Mouse (Mus musculus): ENCODE data around the gene Arih2. TPM values are rescaled to one million over a fixed set of nuclear protein-coding genes. Genes with fewer than 3 reads are reported as not detected.
"Not testable (repeated sequence)": the region's sequence is repeated elsewhere in the genome, so short reads cannot be mapped to it uniquely, and the experiment has no call there.

Arih2 gene
- polyA plus RNA-seq, 1 experiment from 2014 or later: 37.7 TPM

DNA sequence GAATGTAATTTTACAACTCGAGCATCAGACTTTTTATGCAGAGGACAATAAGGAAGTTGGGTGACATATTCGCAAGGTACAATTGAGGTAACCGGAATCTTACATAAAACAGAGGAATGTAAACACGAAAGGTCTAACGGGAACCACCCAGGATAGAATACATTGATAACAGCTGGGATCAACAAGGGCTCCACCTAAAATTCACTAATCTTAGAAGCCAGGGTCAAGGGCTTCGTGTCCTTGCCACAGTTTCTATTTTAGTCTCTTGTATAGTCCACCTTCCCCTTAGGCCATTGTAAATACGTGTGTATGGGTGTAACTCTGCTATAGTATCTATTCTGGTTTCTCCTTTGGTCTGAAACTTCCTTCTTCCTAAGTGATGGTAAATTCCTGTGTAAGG lies 6.7 kb upstream of the Arih2 start:
- not testable (repeated sequence) for ATAC-seq (ENCODE audit: low FRiP score); H3K36me3 ChIP-seq (replicated peaks; ENCODE audit: control insufficient read depth, insufficient read depth); H3K27ac ChIP-seq; H3K4me3 ChIP-seq (replicated peaks; ENCODE audit: low read length); H3K9ac ChIP-seq; DNase-seq (ENCODE audit: low spot score); H3K27me3 ChIP-seq (ENCODE audit: control insufficient read depth, insufficient read depth, low read length); H3K4me2 ChIP-seq (replicated peaks); H3K4me1 ChIP-seq (replicated peaks; ENCODE audit: control insufficient read depth, insufficient read depth, low read length); H3K9me3 ChIP-seq (ENCODE audit: control insufficient read depth, low read length)
- WGBS: 88% methylated on average over 7 of the region's 7 CpGs

GRCm38 (mm10) chr9:108654566-108655464 lies 5.6 kb upstream of the Arih2 start:
- Histone ChIP-seq H3K4me2 (replicated peaks) (no peak overlapping the region), H3K27me3 (ENCODE audit: control insufficient read depth, insufficient read depth, low read length) (no peaks in the 10 kb centered on the region), H3K9ac (no peak overlapping the region), H3K4me3 (replicated peaks; ENCODE audit: low read length) (no peak overlapping the region), H3K27ac (no peak overlapping the region), H3K9me3 (ENCODE audit: control insufficient read depth, low read length) (no peaks in the 10 kb centered on the region), H3K4me1 (replicated peaks; ENCODE audit: control insufficient read depth, insufficient read depth, low read length) (peaks cover 5% of the 10 kb centered on the region; the same call in 1 of the 2 replicates), H3K36me3 (replicated peaks; ENCODE audit: control insufficient read depth, insufficient read depth) (no peaks in the 10 kb centered on the region)
- DNase-seq (ENCODE audit: low spot score): no peak
- 82% methylated on average over 10 of the region's 10 CpGs for WGBS
- no peak for ATAC-seq (ENCODE audit: low FRiP score)

DNA sequence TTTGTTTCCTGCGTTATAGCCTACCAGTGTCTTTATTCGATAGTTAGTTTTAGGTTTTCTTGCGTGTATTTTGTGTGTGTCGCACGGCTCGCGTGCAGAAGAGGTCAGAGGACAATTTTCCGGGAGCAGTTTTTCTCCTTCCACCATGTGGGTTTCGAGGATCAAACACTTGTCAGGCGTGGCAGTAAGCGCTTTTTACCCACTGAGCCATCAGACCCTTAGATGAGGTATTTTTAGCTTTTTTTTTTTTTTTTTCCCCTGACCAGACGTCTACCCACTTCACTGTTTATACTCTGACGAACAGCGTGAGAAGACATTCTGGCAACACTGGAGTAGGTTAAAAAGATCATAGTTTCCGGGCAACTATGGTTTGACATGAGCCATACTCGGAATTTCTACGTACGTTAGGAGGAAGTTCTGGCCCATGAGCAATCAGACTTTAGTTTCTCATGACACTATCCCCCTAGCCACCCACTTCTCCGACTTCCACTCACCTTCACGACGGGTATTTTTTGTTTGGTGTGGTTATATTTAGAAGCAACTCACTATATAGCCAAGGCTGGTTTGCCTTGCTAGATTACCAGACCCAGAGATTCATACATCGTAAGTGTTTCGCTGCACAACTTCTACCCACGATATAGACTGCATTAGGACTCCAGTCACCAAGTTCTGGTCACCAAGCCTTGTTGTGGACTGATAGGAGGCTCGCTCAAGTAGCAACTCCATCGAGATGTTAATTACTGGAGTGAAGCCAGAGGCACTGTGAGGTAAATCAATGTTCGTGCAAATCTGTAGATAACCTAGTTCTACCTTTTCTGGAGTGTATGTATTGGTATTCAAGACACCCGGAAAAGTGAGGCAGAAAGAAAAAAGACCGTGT lies 615 bp upstream of the Arih2 start:
- Histone ChIP-seq H3K4me1 (replicated peaks; ENCODE audit: control insufficient read depth, insufficient read depth, low read length) (peaks cover 22% of the 10 kb centered on the region), H3K9me3 (ENCODE audit: control insufficient read depth, low read length) (no peaks in the 10 kb centered on the region), H3K9ac (peak overlapping the region; percentile 75), H3K27ac (peak overlapping the region; percentile 87), H3K27me3 (ENCODE audit: control insufficient read depth, insufficient read depth, low read length) (no peaks in the 10 kb centered on the region), H3K4me3 (replicated peaks; ENCODE audit: low read length) (peak overlapping the region; percentile 60), H3K4me2 (replicated peaks) (peak overlapping the region; percentile 82), H3K36me3 (replicated peaks; ENCODE audit: control insufficient read depth, insufficient read depth) (0 out of 2 replicates have a peak, but pooled peaks cover 6% of the 10 kb centered on the region)
- DNase-seq (ENCODE audit: low spot score) (no peak), ATAC-seq (ENCODE audit: low FRiP score) (peak; percentile 45; the same call in 1 of the 2 replicates)
- 34% methylated on average over 29 of the region's 29 CpGs for WGBS

DNA sequence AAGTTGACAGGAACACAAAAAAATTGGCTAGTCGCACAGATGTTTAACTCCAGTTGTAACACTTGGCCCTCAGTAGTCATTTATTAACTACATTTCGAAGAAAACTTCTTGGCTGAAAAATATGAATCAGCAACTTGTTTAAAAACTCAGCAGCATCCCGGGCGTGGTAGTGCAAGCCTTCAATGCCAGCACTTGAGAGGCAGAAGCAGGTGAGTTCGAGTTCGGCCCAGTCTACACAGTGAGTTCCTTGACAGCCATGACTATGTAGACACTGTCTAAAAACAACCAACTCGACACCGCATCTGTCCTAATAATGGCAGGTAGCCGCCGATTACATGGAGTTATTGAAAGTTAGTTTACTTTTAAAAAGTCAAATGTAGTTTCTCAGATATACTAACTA lies 1.0 kb downstream of the Arih2 start:
- no peaks in the 10 kb centered on the region for H3K27me3 ChIP-seq (ENCODE audit: control insufficient read depth, insufficient read depth, low read length)
- ATAC-seq (ENCODE audit: low FRiP score): no peak
- peak overlapping the region; percentile 60 for H3K4me3 ChIP-seq (replicated peaks; ENCODE audit: low read length)
- peaks cover 22% of the 10 kb centered on the region for H3K4me1 ChIP-seq (replicated peaks; ENCODE audit: control insufficient read depth, insufficient read depth, low read length)
- 46% methylated on average over 10 of the region's 10 CpGs for WGBS
- no peaks in the 10 kb centered on the region for H3K9me3 ChIP-seq (ENCODE audit: control insufficient read depth, low read length)
- H3K27ac ChIP-seq: no peak overlapping the region
- H3K4me2 ChIP-seq (replicated peaks): peak overlapping the region; percentile 82
- H3K36me3 ChIP-seq (replicated peaks; ENCODE audit: control insufficient read depth, insufficient read depth): peaks cover 15% of the 10 kb centered on the region
- H3K9ac ChIP-seq: peak overlapping the region; percentile 75
- no peak for DNase-seq (ENCODE audit: low spot score)

DNA sequence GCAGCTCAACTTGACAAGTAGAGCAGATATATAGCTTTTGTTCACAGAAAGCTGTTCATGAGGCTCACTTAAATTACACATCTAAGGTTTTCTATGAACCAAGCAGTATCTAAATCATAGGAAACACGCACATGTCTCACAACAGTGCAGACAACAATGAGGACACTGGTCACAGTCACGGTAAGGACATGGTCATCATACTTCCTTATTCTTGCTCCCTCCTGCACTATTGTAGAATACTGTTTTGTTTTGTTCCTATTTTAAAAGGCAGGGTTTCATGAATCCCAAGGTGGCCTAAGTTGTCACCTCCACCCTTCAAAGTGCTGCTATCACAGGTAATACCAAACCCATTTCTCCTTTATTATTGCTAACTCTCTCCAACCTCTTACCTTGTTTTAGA lies 9.4 kb downstream of the Arih2 start:
- Histone ChIP-seq H3K27me3 (ENCODE audit: control insufficient read depth, insufficient read depth, low read length) (no peaks in the 10 kb centered on the region), H3K4me2 (replicated peaks) (no peak overlapping the region), H3K9ac (no peak overlapping the region), H3K4me3 (replicated peaks; ENCODE audit: low read length) (no peak overlapping the region), H3K9me3 (ENCODE audit: control insufficient read depth, low read length) (no peaks in the 10 kb centered on the region), H3K4me1 (replicated peaks; ENCODE audit: control insufficient read depth, insufficient read depth, low read length) (no peaks in the 10 kb centered on the region), H3K27ac (no peak overlapping the region), H3K36me3 (replicated peaks; ENCODE audit: control insufficient read depth, insufficient read depth) (peaks cover 36% of the 10 kb centered on the region)
- DNase-seq (ENCODE audit: low spot score) (no peak), ATAC-seq (ENCODE audit: low FRiP score) (no peak)
- 91% methylated on average over 2 of the region's 2 CpGs for WGBS

GRCm38 (mm10) chr9:108635415-108635814 lies 13.8 kb downstream of the Arih2 start:
- Histone ChIP-seq H3K4me2 (replicated peaks) (no peak overlapping the region), H3K36me3 (replicated peaks; ENCODE audit: control insufficient read depth, insufficient read depth) (peaks cover 15% of the 10 kb centered on the region), H3K9ac (no peak overlapping the region), H3K4me1 (replicated peaks; ENCODE audit: control insufficient read depth, insufficient read depth, low read length) (no peaks in the 10 kb centered on the region), H3K27ac (no peak overlapping the region), H3K9me3 (ENCODE audit: control insufficient read depth, low read length) (no peaks in the 10 kb centered on the region), H3K4me3 (replicated peaks; ENCODE audit: low read length) (no peak overlapping the region), H3K27me3 (ENCODE audit: control insufficient read depth, insufficient read depth, low read length) (no peaks in the 10 kb centered on the region)
- DNase-seq (ENCODE audit: low spot score) (no peak), ATAC-seq (ENCODE audit: low FRiP score) (no peak)
- 84% methylated on average over 2 of the region's 2 CpGs for WGBS

DNA sequence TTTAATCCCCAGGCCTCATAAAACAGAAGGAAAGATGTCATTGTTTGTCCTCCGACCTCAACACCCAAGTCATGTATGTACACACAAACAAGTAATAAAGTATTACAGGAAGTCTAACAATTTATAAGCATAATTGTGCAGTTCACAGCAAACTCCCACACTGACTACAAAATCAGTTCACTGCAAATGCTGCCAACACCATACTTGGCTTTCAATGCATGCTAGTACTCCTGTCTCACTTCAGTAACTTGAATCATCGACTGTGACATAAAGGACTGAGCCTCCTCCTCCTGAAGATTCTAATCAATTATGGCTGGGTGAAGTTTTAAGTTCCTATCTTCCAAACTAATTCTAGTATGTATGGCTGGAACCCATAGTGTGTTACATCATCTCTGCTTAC lies 15.3 kb downstream of the Arih2 start:
- no peak overlapping the region for H3K4me2 ChIP-seq (replicated peaks)
- 80% methylated on average over 2 of the region's 2 CpGs for WGBS
- H3K36me3 ChIP-seq (replicated peaks; ENCODE audit: control insufficient read depth, insufficient read depth): peaks cover 13% of the 10 kb centered on the region
- H3K27ac ChIP-seq: no peak overlapping the region
- no peak for DNase-seq (ENCODE audit: low spot score)
- ATAC-seq (ENCODE audit: low FRiP score): no peak
- no peaks in the 10 kb centered on the region for H3K27me3 ChIP-seq (ENCODE audit: control insufficient read depth, insufficient read depth, low read length)
- no peaks in the 10 kb centered on the region for H3K4me1 ChIP-seq (replicated peaks; ENCODE audit: control insufficient read depth, insufficient read depth, low read length)
- no peaks in the 10 kb centered on the region for H3K9me3 ChIP-seq (ENCODE audit: control insufficient read depth, low read length)
- no peak overlapping the region for H3K9ac ChIP-seq
- no peak overlapping the region for H3K4me3 ChIP-seq (replicated peaks; ENCODE audit: low read length)

DNA sequence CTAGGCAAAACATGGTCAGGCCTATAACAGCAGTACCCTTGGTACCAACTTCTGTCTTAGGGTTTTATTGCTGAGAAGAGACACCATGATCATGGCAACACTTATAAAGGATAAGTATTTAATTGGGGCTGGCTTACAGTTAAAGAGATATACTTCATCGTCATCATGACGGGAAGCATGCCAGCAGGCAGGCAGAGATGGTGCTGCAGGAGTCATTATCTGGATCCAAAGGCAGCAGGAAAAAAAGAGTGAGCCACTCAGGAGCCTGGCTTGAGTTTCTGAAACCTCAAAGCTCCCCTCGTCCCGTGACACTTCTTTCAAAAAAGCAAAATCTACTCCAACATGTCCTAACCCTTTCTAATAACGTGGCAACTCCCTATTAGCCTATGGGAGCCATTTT lies 16.8 kb downstream of the Arih2 start:
- H3K4me3 ChIP-seq (replicated peaks; ENCODE audit: low read length): no peak overlapping the region
- no peaks in the 10 kb centered on the region for H3K9me3 ChIP-seq (ENCODE audit: control insufficient read depth, low read length)
- H3K27ac ChIP-seq: no peak overlapping the region
- ATAC-seq (ENCODE audit: low FRiP score) (no peak), DNase-seq (ENCODE audit: low spot score) (no peak)
- H3K4me2 ChIP-seq (replicated peaks): no peak overlapping the region
- H3K27me3 ChIP-seq (ENCODE audit: control insufficient read depth, insufficient read depth, low read length): no peaks in the 10 kb centered on the region
- H3K36me3 ChIP-seq (replicated peaks; ENCODE audit: control insufficient read depth, insufficient read depth): peaks cover 19% of the 10 kb centered on the region; the same call in 1 of the 2 replicates
- WGBS: 89% methylated on average over 5 of the region's 5 CpGs
- no peak overlapping the region for H3K9ac ChIP-seq
- no peaks in the 10 kb centered on the region for H3K4me1 ChIP-seq (replicated peaks; ENCODE audit: control insufficient read depth, insufficient read depth, low read length)

GRCm38 (mm10) chr9:108631631-108632256 lies 17.4 kb downstream of the Arih2 start:
- Histone ChIP-seq H3K9ac (no peak overlapping the region), H3K4me3 (replicated peaks; ENCODE audit: low read length) (no peak overlapping the region), H3K9me3 (ENCODE audit: control insufficient read depth, low read length) (no peaks in the 10 kb centered on the region), H3K27ac (no peak overlapping the region), H3K4me2 (replicated peaks) (no peak overlapping the region), H3K4me1 (replicated peaks; ENCODE audit: control insufficient read depth, insufficient read depth, low read length) (no peaks in the 10 kb centered on the region), H3K27me3 (ENCODE audit: control insufficient read depth, insufficient read depth, low read length) (no peaks in the 10 kb centered on the region), H3K36me3 (replicated peaks; ENCODE audit: control insufficient read depth, insufficient read depth) (0 out of 2 replicates have a peak, but pooled peaks cover 19% of the 10 kb centered on the region)
- 92% methylated on average over 5 of the region's 5 CpGs for WGBS
- ATAC-seq (ENCODE audit: low FRiP score) (no peak), DNase-seq (ENCODE audit: low spot score) (no peak)

Measured in hindbrain, embryonic 14.5 days (tissue).